Mouse (Mus musculus): ENCODE results near the gene Cul4a.

Gene Cul4a

GRCm38 (mm10) chr8:13141681-13142080 lies 36.3 kb downstream of the Cul4a start:
- no peak for DNase-seq

- DNase-seq = no peak
Measured at GRCm38 (mm10) chr8:13148476-13148875, 43.1 kb downstream of the Cul4a start.

- DNase-seq = no peak
Measured at GRCm38 (mm10) chr8:13149287-13149686, 43.9 kb downstream of the Cul4a start.

GRCm38 (mm10) chr8:13149866-13150265 lies 44.4 kb downstream of the Cul4a start:
- no peak for DNase-seq

GRCm38 (mm10) chr8:13150929-13151328 lies 45.5 kb downstream of the Cul4a start:
- DNase-seq = no peak

GRCm38 (mm10) chr8:13154099-13154498 lies 48.7 kb downstream of the Cul4a start:
- DNase-seq = no peak

GRCm38 (mm10) chr8:13155358-13155757 lies 49.9 kb downstream of the Cul4a start:
- no peak for DNase-seq

- DNase-seq = no peak
Measured at GRCm38 (mm10) chr8:13156327-13157097, 51.1 kb downstream of the Cul4a start.

- peak; percentile 99 for DNase-seq
Measured at GRCm38 (mm10) chr8:13158718-13159376, 53.4 kb downstream of the Cul4a start, which contains the start of gene Lamp1. Gene Lamp1 (plus strand): TSS chr8:13159161.

- DNase-seq = peak; percentile 63
Measured at GRCm38 (mm10) chr8:13159377-13159881, 54.0 kb downstream of the Cul4a start.

GRCm38 (mm10) chr8:13160691-13161090 lies 55.3 kb downstream of the Cul4a start:
- no peak for DNase-seq

GRCm38 (mm10) chr8:13162098-13162497 lies 56.7 kb downstream of the Cul4a start:
- DNase-seq = no peak

GRCm38 (mm10) chr8:13163563-13163962 lies 58.1 kb downstream of the Cul4a start:
- DNase-seq = no peak

- DNase-seq = no peak
Measured at GRCm38 (mm10) chr8:13164361-13164760, 58.9 kb downstream of the Cul4a start.

GRCm38 (mm10) chr8:13170510-13170909 lies 65.1 kb downstream of the Cul4a start:
- DNase-seq = no peak

GRCm38 (mm10) chr8:13174305-13174704 lies 68.9 kb downstream of the Cul4a start:
- DNase-seq = no peak

- DNase-seq = no peak
Measured at GRCm38 (mm10) chr8:13174811-13175210, 69.4 kb downstream of the Cul4a start.

- DNase-seq = no peak
Measured at GRCm38 (mm10) chr8:13175650-13176049, 70.2 kb downstream of the Cul4a start.

- DNase-seq = no peak
Measured at GRCm38 (mm10) chr8:13177173-13177852, 71.9 kb downstream of the Cul4a start.

GRCm38 (mm10) chr8:13178137-13178536 lies 72.7 kb downstream of the Cul4a start:
- DNase-seq = no peak

- DNase-seq = no peak
Measured at GRCm38 (mm10) chr8:13179482-13179881, 74.1 kb downstream of the Cul4a start.

- no peak for DNase-seq
Measured at GRCm38 (mm10) chr8:13179948-13180347, 74.5 kb downstream of the Cul4a start.

GRCm38 (mm10) chr8:13180408-13180807 lies 75.0 kb downstream of the Cul4a start:
- DNase-seq = no peak
